Mouse (Mus musculus) embryo, embryonic 10.5 days (tissue): ENCODE results near the gene Cherp.

ENCODE experiments used
- DNase-seq: peaks from one replicate; pipeline ENCODE4 v3.0.0-alpha.2; 2015; ENCODE audit warnings: low spot score

Cherp gene

DNA sequence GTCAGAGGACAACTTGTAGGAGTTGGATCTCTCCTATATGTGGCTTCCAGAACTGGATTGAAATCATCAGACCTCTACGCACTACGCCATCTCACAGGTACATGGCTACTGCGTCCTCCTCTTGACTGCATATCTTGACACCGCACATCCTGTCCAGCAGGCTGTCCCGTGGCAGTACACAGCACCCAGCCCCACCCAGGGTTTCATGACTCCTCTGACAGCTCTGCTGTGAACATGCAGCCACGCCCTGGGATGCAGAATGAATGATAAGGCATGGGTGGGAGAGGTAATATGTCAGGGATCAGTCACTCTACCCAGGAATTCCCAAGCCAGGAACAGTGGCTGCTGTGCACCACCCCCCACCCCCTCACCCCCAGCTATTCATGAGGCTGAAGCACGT lies 61.2 kb downstream of the Cherp start:
- DNase-seq: no peak
